Mouse (Mus musculus) thymus, adult 2 months (tissue): ENCODE measurements around the gene Fam131c.

Experiments
- CTCF ChIP-seq: fragments of 200-500 bp; IDR thresholded peaks from 2 replicates; pipeline ENCODE4 v1.5.1; 2012; ENCODE audit warnings: mild to moderate bottlenecking, control low read depth, low read length, moderate library complexity, borderline replicate concordance; ENCODE audit not compliant: control insufficient read depth, poor library complexity, insufficient read depth; ENCODE audit errors: extremely low read depth
- POLR2A ChIP-seq: fragments of 200-500 bp; IDR thresholded peaks from 2 replicates; pipeline ENCODE4 v1.6.1; 2012; ENCODE audit warnings: mild to moderate bottlenecking, low read length, control low read depth, moderate library complexity; ENCODE audit not compliant: control insufficient read depth, poor library complexity, insufficient read depth; ENCODE audit errors: extremely low read depth

DNA sequence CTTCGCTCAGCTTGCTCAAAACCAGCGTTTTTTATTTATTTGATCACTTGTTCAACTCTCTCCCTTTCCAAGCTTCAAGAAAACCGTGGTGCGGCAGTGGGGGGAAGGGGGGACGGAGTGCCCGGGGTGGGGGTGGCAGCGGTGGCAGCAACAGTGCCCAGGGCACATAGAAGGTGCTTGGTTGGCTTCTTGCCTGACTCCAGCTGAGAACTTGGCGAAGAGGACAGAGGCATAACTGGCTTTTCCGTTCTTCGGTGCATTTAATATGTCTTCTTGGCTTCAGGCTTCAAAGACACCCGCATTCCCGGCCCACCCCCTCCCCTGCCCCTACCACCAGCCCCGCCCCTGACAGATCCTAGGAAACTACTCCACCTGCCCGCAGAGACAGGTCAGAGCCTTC is 64.6 kb downstream of the Fam131c start:
- no peak for TF ChIP-seq POLR2A
- TF ChIP-seq CTCF, result no peak
